Mouse (Mus musculus) midbrain, embryonic 11.5 days (tissue): Measurements from ENCODE around the gene Selenof. TPM values are rescaled to one million over a fixed set of nuclear protein-coding genes. Genes with fewer than 3 reads are reported as not detected.
"Not testable (repeated sequence)": the region's sequence is repeated elsewhere in the genome, so short reads cannot be mapped to it uniquely, and the experiment has no call there.

Experiments used
- ATAC-seq: fragments of 200-750 bp; cut with Nextera tagmentation; 2 replicates; pipeline ENCODE4 v1.8.0; 2017; ENCODE audit warnings: moderate TSS enrichment, moderate library complexity; ENCODE audit not compliant: low FRiP score
- DNase-seq: peaks from one replicate; pipeline ENCODE4 v3.0.0; 2015; ENCODE audit warnings: low spot score; ENCODE audit errors: missing footprints
- H3K27ac ChIP-seq: fragments of 300-500 bp; sonication (generic); 2 replicates; pipeline ENCODE4 v1.5.1; 2014; ENCODE audit warnings: low read depth, low read length
- H3K27me3 ChIP-seq: fragments of 300-500 bp; sonication (generic); 2 replicates; pipeline ENCODE4 v1.6.1; 2014; ENCODE audit warnings: mild to moderate bottlenecking, low read length, moderate library complexity, mixed read lengths; ENCODE audit not compliant: control insufficient read depth, insufficient read depth
- H3K36me3 ChIP-seq: fragments of 300-500 bp; sonication (generic); 2 replicates; pipeline ENCODE4 v1.6.1; 2014; ENCODE audit warnings: mild to moderate bottlenecking, low read length, moderate library complexity, mixed read lengths; ENCODE audit not compliant: control insufficient read depth, insufficient read depth
- H3K4me1 ChIP-seq: fragments of 300-500 bp; sonication (generic); 2 replicates; pipeline ENCODE4 v1.6.1; 2014; ENCODE audit warnings: low read length; ENCODE audit not compliant: control insufficient read depth, insufficient read depth
- H3K4me2 ChIP-seq: fragments of 300-500 bp; sonication (generic); 2 replicates; pipeline ENCODE4 v1.6.1; 2014; ENCODE audit warnings: mild to moderate bottlenecking, moderate library complexity
- H3K4me3 ChIP-seq: fragments of 300-500 bp; sonication (generic); 2 replicates; pipeline ENCODE4 v1.5.1; 2014; ENCODE audit warnings: low read depth, low read length
- H3K9ac ChIP-seq: fragments of 300-500 bp; sonication (generic); 2 replicates; pipeline ENCODE4 v1.6.1; 2014; ENCODE audit warnings: low read length
- H3K9me3 ChIP-seq: fragments of 300-500 bp; sonication (generic); 2 replicates; pipeline ENCODE4 v1.6.1; 2016; ENCODE audit warnings: low read length; ENCODE audit not compliant: control insufficient read depth
- WGBS: fragments of 180-500 bp; shearing (Covaris S2); extraction: QIAGEN DNeasy Blood & Tissue Kit; methylation state at CpG from one replicate; pipeline ENCODE4 v1.1.7; 2014; 5-methylcytosine and 5-hydroxymethylcytosine counted together
- polyA plus RNA-seq: library from polyadenylated mRNA; unstranded; fragments of >200 nt; fragmentation: Nextera tagmentation; extraction: Ambion mirVana; gene quantifications from 2 replicates; pipeline ENCODE4 v1.2.1, GENCODE M21; 2014

Gene Selenof
- polyA plus RNA-seq, 1 experiment from 2014 or later = 426 TPM

- no peak overlapping the region for H3K4me2 ChIP-seq
- DNase-seq (peak; percentile 31), ATAC-seq (no peak)
- no peaks in the 10 kb centered on the region for H3K36me3 ChIP-seq
- H3K4me3 ChIP-seq = no peak overlapping the region
- H3K27ac ChIP-seq = no peak overlapping the region
- no peaks in the 10 kb centered on the region for H3K27me3 ChIP-seq
- H3K9ac ChIP-seq = no peak overlapping the region
- 91% methylated on average over 3 of the region's 3 CpGs for WGBS
- no peaks in the 10 kb centered on the region for H3K9me3 ChIP-seq
- no peaks in the 10 kb centered on the region for H3K4me1 ChIP-seq
Measured at GRCm38 (mm10) chr3:144603558-144603957, 33.5 kb downstream of the Selenof start.

- Histone ChIP-seq H3K27me3 (no peaks in the 10 kb centered on the region), H3K27ac (no peak overlapping the region), H3K36me3 (no peaks in the 10 kb centered on the region), H3K4me2 (no peak overlapping the region), H3K9me3 (no peaks in the 10 kb centered on the region), H3K4me1 (no peaks in the 10 kb centered on the region), H3K9ac (no peak overlapping the region), H3K4me3 (no peak overlapping the region)
- WGBS = 86% methylated on average over 7 of the region's 7 CpGs
- no peak for ATAC-seq
- no peak for DNase-seq
Measured at GRCm38 (mm10) chr3:144604205-144604604, 34.1 kb downstream of the Selenof start.

- H3K4me3 ChIP-seq, H3K27ac ChIP-seq, H3K36me3 ChIP-seq, H3K27me3 ChIP-seq, H3K9ac ChIP-seq, ATAC-seq, DNase-seq, H3K4me1 ChIP-seq, H3K9me3 ChIP-seq, H3K4me2 ChIP-seq: not testable (repeated sequence)
- 66% methylated on average over 7 of the region's 7 CpGs for WGBS
Measured at GRCm38 (mm10) chr3:144605811-144606210, 35.7 kb downstream of the Selenof start.

GRCm38 (mm10) chr3:144606449-144606848 lies 36.3 kb downstream of the Selenof start:
- H3K9ac ChIP-seq = no peak overlapping the region
- no peaks in the 10 kb centered on the region for H3K27me3 ChIP-seq
- H3K27ac ChIP-seq = no peak overlapping the region
- H3K4me3 ChIP-seq = no peak overlapping the region
- WGBS = 76% methylated on average over 4 of the region's 4 CpGs
- DNase-seq (no peak), ATAC-seq (no peak)
- no peaks in the 10 kb centered on the region for H3K36me3 ChIP-seq
- no peak overlapping the region for H3K4me2 ChIP-seq
- H3K4me1 ChIP-seq = no peaks in the 10 kb centered on the region
- no peaks in the 10 kb centered on the region for H3K9me3 ChIP-seq

GRCm38 (mm10) chr3:144608090-144608489 lies 38.0 kb downstream of the Selenof start:
- 92% methylated on average over 5 of the region's 5 CpGs for WGBS
- ATAC-seq = no peak
- no peak overlapping the region for H3K27ac ChIP-seq

GRCm38 (mm10) chr3:144610759-144611158 lies 40.7 kb downstream of the Selenof start:
- H3K4me3 ChIP-seq = no peak overlapping the region
- H3K27ac ChIP-seq = no peak overlapping the region
- WGBS = 50% methylated on average over 5 of the region's 5 CpGs
- no peaks in the 10 kb centered on the region for H3K27me3 ChIP-seq
- no peaks in the 10 kb centered on the region for H3K4me1 ChIP-seq
- H3K36me3 ChIP-seq = no peaks in the 10 kb centered on the region
- no peak for ATAC-seq
- H3K9me3 ChIP-seq = no peaks in the 10 kb centered on the region
- H3K4me2 ChIP-seq = no peak overlapping the region
- no peak for DNase-seq
- no peak overlapping the region for H3K9ac ChIP-seq

More at GRCm38 (mm10) chr3:144608090-144608489, 38.0 kb downstream of the Selenof start:
- Histone ChIP-seq H3K4me3 (no peak overlapping the region), H3K4me2 (no peak overlapping the region), H3K36me3 (no peaks in the 10 kb centered on the region), H3K9ac (no peak overlapping the region), H3K9me3 (no peaks in the 10 kb centered on the region), H3K4me1 (no peaks in the 10 kb centered on the region), H3K27me3 (no peaks in the 10 kb centered on the region)
- DNase-seq = no peak

- no peaks in the 10 kb centered on the region for H3K4me1 ChIP-seq
- H3K27ac ChIP-seq = no peak overlapping the region
- H3K4me3 ChIP-seq = no peak overlapping the region
- H3K9ac ChIP-seq = no peak overlapping the region
- DNase-seq (peak; percentile 64), ATAC-seq (0 out of 2 replicates have a peak, but pooled peaks have one; percentile 17)
- H3K36me3 ChIP-seq = no peaks in the 10 kb centered on the region
- no peaks in the 10 kb centered on the region for H3K9me3 ChIP-seq
- H3K4me2 ChIP-seq = no peak overlapping the region
- 59% methylated on average over 8 of the region's 8 CpGs for WGBS
- H3K27me3 ChIP-seq = no peaks in the 10 kb centered on the region
Measured at GRCm38 (mm10) chr3:144611626-144612271, 41.6 kb downstream of the Selenof start.

GRCm38 (mm10) chr3:144612382-144612781 lies 42.3 kb downstream of the Selenof start:
- Histone ChIP-seq H3K4me2 (no peak overlapping the region), H3K36me3 (no peaks in the 10 kb centered on the region), H3K27ac (no peak overlapping the region), H3K9me3 (no peaks in the 10 kb centered on the region), H3K27me3 (no peaks in the 10 kb centered on the region), H3K9ac (no peak overlapping the region), H3K4me1 (no peaks in the 10 kb centered on the region), H3K4me3 (no peak overlapping the region)
- DNase-seq (peak; percentile 76), ATAC-seq (no peak)
- 82% methylated on average over 6 of the region's 6 CpGs for WGBS

- no peak overlapping the region for H3K9ac ChIP-seq
- 87% methylated on average over 6 of the region's 6 CpGs for WGBS
- DNase-seq = peak; percentile 45
- no peak overlapping the region for H3K27ac ChIP-seq
- H3K27me3 ChIP-seq = no peaks in the 10 kb centered on the region
- no peaks in the 10 kb centered on the region; the same call in 1 of the 2 replicates for H3K9me3 ChIP-seq
- no peak overlapping the region for H3K4me3 ChIP-seq
- no peaks in the 10 kb centered on the region for H3K4me1 ChIP-seq
- ATAC-seq = no peak
- no peak overlapping the region for H3K4me2 ChIP-seq
- no peaks in the 10 kb centered on the region for H3K36me3 ChIP-seq
Measured at GRCm38 (mm10) chr3:144614277-144614676, 44.2 kb downstream of the Selenof start.
